Mouse (Mus musculus) fibroblast of lung, adult 2 months (primary cell): ENCODE measurements around the gene Snrpb2.
A peak's percentile ranks its signal among the peaks of the same experiment; 100 is the strongest.

Experiments
- DNase-seq: peaks from one replicate; pipeline ENCODE4 v3.0.0-alpha.2; 2011; ENCODE audit warnings: low read depth

The Snrpb2 gene

GRCm38 (mm10) chr2:143093726-143094125 is 30.9 kb downstream of the Snrpb2 start:
- peak; percentile 40 for DNase-seq

DNA sequence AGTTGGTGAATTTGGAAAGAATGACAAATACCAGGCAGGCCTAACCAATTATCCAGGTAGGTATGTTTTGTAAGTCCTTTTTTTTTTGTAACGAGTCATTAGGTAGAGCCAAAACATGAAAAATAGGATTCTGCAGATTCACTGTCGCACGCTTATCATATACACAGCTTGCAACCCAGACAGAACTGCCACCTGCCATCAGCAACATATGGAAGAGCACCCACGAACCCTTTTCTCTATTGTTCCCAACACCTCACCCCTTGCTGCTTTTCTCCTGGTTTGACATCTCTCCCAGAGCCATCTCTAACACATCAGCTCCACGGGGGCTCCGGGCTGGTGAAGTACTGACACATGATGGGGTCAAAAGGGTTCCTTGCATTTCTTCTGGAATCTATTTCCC is 31.9 kb downstream of the Snrpb2 start:
- DNase-seq: no peak

- DNase-seq: no peak
Measured at GRCm38 (mm10) chr2:143097170-143097569, 34.3 kb downstream of the Snrpb2 start.

DNA sequence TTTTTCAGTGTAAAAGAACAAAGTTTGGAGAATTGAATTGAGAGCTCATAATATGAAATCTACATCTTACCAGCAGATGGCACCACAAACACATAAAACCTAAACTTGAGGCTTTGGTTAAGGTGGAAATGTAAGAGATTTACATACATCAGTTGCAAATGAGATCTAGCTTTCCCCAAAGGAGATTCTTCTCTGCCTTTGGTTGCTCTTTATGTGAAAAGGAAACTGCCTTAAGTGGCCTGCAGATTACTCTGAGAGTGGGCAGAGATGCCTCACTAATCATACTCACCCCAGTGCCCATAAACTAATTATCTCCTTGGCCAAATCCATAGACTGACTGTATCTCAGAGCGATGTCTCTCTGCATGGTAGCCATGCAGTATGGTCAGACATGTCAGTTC is 51.0 kb downstream of the Snrpb2 start:
- no peak for DNase-seq

GRCm38 (mm10) chr2:143114716-143115115 is 51.9 kb downstream of the Snrpb2 start:
- no peak for DNase-seq

DNA sequence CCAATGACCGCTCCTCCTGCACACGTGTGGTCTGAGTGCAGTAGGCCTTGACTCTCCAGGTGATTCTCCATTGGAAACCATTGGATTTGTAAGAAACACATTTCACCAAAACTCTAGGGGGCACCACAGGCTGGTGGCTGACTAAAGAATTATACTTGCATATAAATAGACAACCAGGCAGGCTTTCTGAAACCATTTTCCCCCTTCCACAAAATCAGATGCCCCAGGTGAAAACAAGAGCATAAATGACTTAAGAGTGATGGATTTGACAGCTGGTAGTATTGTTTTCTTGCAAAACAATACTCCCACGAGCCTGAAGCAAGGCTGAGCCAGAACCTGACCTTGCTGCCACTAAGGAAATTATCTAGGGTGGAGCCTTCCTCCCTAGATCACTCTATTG is 54.6 kb downstream of the Snrpb2 start:
- DNase-seq: no peak

- no peak for DNase-seq
Measured at GRCm38 (mm10) chr2:143118221-143118620, 55.4 kb downstream of the Snrpb2 start.
